Mouse (Mus musculus): ENCODE data around the gene Lrrc63. TPM values are rescaled to one million over a fixed set of nuclear protein-coding genes. Genes with fewer than 3 reads are reported as not detected.

Gene Lrrc63
- 0.03 and 0.04 TPM in 2 replicates for polyA plus RNA-seq (2012; rRNA removed)

DNA sequence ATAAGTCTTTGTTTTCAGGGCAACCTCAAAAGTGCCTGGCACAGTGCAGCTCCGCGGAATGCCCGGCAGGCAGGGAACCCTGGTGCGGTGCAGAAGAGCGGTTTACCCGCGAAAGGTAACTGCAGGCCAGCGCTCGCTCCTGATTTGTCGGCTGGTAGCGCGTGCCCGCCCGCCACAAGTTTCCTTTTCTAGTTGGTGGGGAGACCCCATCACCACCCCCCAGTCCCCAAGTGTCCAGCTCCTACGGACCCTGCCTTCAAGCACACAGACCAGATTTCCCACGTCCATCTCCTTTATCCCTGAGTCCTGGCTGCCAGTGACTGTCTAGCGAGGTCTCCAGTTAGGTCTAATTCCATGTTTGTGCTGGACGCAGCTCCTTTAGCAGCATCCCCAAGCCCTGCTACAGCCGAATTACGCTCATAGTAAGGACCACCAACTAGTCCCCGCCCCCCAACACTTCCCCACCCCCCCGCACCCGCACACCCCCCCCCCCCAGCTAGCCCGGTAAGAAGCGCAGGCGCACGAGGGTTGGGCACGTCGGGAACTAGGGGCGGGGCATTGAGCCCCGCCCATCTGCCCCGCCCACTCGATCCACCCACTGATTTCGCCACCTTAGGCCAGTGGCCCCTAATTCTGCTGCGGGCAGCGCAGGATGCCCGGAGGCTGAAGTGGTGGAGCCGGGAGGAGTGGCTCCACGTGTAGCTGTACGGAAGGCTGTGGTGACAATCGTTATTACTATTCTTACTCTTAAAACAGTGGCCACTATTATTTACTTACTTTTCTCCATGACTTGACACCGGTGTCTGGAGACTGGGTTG lies at the start of gene Lrrc63, which contains the start of gene Lcp1:
Lrrc63 (minus strand) TSS at position 381 of the 818 bp plus-strand sequence.
Lcp1 (plus strand) TSS at position 601 of the 818 bp plus-strand sequence.
- H3K4me1 ChIP-seq (ENCODE audit: control insufficient read depth, insufficient read depth, low read length) = peaks cover 16% of the 10 kb centered on the region
- TF ChIP-seq CTCF (IDR thresholded peaks at IDR 0.05; ENCODE audit: insufficient read depth, low read length) (no peak), POLR2A (IDR thresholded peaks at IDR 0.05; ENCODE audit: borderline replicate concordance, extremely low read depth, low read depth, low read length) (peak; percentile 74; the same call in 1 of the 2 replicates)
- peak; percentile 78 for DNase-seq
- H3K4me3 ChIP-seq (replicated peaks; ENCODE audit: extremely low read depth, low read depth, low read length) = peak within 1 kb of the TSS; percentile 84
- WGBS = under 1% methylated on average over 42 of the region's 42 CpGs

DNA sequence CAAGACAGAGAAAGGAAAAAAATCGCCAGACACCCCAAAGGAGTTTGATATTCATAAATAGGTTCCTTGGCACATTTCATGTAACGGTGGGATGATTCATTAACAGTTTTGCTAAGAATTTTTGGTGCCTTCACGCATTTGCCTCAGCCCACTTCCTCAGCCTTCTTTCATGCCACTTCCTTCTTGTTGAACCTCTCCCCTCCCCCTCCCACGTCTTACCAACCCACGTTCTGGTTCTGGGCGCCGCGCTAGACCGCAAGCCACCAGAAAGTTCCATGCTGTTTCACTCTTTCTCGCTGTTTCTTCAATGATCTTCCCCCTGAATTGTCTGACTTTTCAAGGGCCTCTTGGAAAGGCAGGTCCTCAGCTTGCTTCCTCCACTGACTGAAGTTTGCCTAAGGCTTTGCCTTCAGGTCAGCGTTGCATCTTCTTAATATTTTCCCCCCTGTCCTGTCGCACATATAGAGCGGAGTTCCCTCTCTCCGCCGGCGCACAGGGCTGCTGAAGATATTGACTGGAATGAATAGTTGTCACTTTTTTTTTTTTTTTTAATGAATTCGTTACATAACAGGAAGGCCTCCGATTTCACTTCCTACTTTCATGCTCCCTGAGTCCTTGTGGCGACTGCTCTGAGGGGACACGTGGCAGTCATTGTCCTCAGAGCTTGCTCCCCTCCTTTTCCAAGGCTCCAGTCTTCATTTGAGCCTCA lies 48.7 kb upstream of the Lrrc63 start:
- TF ChIP-seq POLR2A (IDR thresholded peaks at IDR 0.05; ENCODE audit: borderline replicate concordance, extremely low read depth, low read depth, low read length) (no peak), CTCF (IDR thresholded peaks at IDR 0.05; ENCODE audit: insufficient read depth, low read length) (no peak)
- 49% methylated on average over 20 of the region's 20 CpGs for WGBS
- DNase-seq = peak; percentile 38
- H3K4me3 ChIP-seq (replicated peaks; ENCODE audit: extremely low read depth, low read depth, low read length) = peak overlapping the region; percentile 53
- H3K4me1 ChIP-seq (ENCODE audit: control insufficient read depth, insufficient read depth, low read length) = peaks cover 11% of the 10 kb centered on the region

DNA sequence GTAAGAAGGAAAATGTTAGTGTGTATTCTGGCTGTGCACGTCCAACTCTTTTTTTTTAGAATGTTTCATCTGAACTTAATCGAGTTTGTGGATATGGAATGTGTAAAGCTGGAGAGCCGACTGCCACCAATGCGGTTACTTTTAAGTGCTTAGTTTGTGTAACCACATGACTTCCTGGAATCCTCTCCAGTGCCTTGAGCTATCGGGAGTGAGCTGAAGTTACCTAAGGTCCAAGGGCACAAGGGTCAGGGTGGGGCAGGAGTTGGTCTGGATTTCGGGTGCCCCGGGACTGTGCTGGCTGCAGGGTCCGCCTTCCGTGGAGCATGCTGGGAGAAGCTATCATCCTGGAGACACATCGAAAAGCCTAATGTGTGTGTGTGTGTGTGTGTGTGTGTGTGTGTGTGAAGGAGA lies 48.1 kb upstream of the Lrrc63 start:
- TF ChIP-seq CTCF (IDR thresholded peaks at IDR 0.05; ENCODE audit: insufficient read depth, low read length) (no peak), POLR2A (IDR thresholded peaks at IDR 0.05; ENCODE audit: borderline replicate concordance, extremely low read depth, low read depth, low read length) (no peak)
- peaks cover 15% of the 10 kb centered on the region for H3K4me1 ChIP-seq (ENCODE audit: control insufficient read depth, insufficient read depth, low read length)
- DNase-seq = peak; percentile 61
- 30% methylated on average over 10 of the region's 10 CpGs for WGBS
- peak overlapping the region; percentile 53 for H3K4me3 ChIP-seq (replicated peaks; ENCODE audit: extremely low read depth, low read depth, low read length)

DNA sequence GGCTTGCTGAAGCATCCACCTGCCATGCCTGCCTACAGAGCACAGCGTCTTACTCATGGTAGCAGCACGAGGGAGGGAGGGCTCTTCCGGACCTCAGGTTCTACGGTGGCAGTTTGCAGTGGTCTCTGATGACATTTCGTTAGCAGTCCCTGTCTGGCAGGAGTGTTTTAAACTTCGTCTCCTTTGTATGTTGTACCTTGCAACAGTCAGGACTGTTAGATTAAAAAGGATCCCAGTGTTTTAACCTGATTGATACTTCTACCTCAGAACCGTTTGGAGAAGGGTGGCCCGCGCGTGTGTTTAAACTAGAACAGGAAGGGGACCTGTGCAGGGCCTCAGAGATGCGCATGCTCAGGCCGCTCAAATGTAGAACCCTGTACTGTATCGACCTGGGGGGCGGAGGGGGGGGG lies 47.7 kb upstream of the Lrrc63 start:
- no peak; the same call in 1 of the 2 replicates for TF ChIP-seq POLR2A (IDR thresholded peaks at IDR 0.05; ENCODE audit: borderline replicate concordance, extremely low read depth, low read depth, low read length)
- TF ChIP-seq CTCF (IDR thresholded peaks at IDR 0.05; ENCODE audit: insufficient read depth, low read length) = no peak
- peak overlapping the region; percentile 64 for H3K4me3 ChIP-seq (replicated peaks; ENCODE audit: extremely low read depth, low read depth, low read length)
- peak; percentile 36 for DNase-seq
- 38% methylated on average over 14 of the region's 14 CpGs for WGBS
- H3K4me1 ChIP-seq (ENCODE audit: control insufficient read depth, insufficient read depth, low read length) = peaks cover 17% of the 10 kb centered on the region

DNA sequence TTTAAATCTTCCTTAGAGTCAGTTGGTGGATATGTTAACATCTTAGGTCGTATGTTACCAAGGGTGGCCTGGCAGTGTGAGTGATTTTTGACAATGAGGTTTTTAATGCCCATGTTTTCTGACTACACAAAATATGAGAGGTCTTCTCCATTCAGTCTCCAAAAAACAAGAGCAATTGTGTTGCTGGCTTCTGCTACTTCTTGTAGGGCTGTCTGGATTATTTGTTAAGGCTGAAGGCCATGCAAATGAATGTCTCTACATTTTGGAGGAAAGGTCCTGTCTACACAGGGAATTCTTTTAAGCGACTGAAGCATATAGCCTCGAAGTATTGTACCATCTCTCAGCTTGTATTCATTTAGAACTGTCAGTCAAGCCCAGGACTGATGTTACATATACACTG lies 46.7 kb upstream of the Lrrc63 start:
- Histone ChIP-seq H3K4me1 (ENCODE audit: control insufficient read depth, insufficient read depth, low read length) (peaks cover 22% of the 10 kb centered on the region), H3K4me3 (replicated peaks; ENCODE audit: extremely low read depth, low read depth, low read length) (peak overlapping the region; percentile 28)
- DNase-seq = no peak
- 77% methylated on average over 3 of the region's 3 CpGs for WGBS
- TF ChIP-seq CTCF (IDR thresholded peaks at IDR 0.05; ENCODE audit: insufficient read depth, low read length) (no peak), POLR2A (IDR thresholded peaks at IDR 0.05; ENCODE audit: borderline replicate concordance, extremely low read depth, low read depth, low read length) (no peak)

DNA sequence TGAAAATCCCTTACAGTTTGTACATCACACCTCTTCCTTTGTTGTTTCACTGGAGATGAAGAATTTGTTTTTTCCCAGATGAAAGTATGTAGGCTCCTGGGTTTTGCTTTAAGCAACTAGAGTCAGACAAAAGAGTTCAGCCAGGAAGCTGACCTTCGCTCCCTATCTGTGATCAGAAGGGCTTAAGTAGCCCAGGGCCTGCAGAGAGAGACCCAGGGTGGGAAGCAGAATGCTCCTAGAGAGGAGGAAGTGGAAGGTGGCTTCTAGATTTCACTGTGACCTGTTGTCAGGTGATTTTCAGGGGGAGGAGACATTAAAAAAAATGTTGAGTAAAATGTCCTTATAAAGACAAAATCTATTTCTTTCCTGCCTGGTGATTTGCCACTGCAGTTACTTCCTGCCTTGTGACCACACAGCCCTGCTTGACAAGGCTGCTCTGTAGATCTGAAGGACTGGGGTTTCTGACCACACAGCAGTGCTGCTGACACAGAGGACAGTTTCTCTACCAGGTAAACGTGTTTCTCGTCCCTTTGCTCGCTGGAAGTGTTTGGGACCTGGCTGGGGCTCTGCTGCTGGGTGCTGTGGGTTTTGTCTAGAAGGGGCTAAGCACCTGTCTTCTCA lies 45.9 kb upstream of the Lrrc63 start:
- 40% methylated on average over 4 of the region's 4 CpGs for WGBS
- TF ChIP-seq POLR2A (IDR thresholded peaks at IDR 0.05; ENCODE audit: borderline replicate concordance, extremely low read depth, low read depth, low read length) (peak; percentile 51; the same call in 1 of the 2 replicates), CTCF (IDR thresholded peaks at IDR 0.05; ENCODE audit: insufficient read depth, low read length) (no peak)
- DNase-seq = peak; percentile 39
- Histone ChIP-seq H3K4me3 (replicated peaks; ENCODE audit: extremely low read depth, low read depth, low read length) (peak overlapping the region; percentile 37), H3K4me1 (ENCODE audit: control insufficient read depth, insufficient read depth, low read length) (peaks cover 22% of the 10 kb centered on the region)

DNA sequence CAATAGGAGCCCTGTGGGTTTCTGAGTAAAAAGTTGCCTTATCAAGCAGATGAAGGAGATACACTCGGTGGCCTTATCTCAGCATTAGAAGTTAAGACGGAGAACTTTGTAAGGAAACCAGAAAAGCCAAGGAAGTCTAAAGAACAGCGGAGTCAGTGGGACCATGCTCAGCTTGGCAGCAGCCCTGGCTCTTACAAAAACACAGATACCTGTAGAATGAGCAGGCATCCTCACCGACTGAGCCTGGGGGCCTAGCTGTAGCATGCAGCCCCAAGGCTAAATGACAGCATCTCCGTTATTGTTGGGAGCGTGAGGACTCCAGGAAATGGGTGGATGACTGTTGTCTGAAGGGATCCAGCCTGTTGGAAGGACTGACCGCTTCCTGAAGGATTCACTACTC lies 45.1 kb upstream of the Lrrc63 start:
- no peak for DNase-seq
- WGBS = 51% methylated on average over 7 of the region's 7 CpGs
- TF ChIP-seq CTCF (IDR thresholded peaks at IDR 0.05; ENCODE audit: insufficient read depth, low read length) = no peak
- no peak for TF ChIP-seq POLR2A (IDR thresholded peaks at IDR 0.05; ENCODE audit: borderline replicate concordance, extremely low read depth, low read depth, low read length)
- Histone ChIP-seq H3K4me3 (replicated peaks; ENCODE audit: extremely low read depth, low read depth, low read length) (no peak overlapping the region), H3K4me1 (ENCODE audit: control insufficient read depth, insufficient read depth, low read length) (peaks cover 22% of the 10 kb centered on the region)

DNA sequence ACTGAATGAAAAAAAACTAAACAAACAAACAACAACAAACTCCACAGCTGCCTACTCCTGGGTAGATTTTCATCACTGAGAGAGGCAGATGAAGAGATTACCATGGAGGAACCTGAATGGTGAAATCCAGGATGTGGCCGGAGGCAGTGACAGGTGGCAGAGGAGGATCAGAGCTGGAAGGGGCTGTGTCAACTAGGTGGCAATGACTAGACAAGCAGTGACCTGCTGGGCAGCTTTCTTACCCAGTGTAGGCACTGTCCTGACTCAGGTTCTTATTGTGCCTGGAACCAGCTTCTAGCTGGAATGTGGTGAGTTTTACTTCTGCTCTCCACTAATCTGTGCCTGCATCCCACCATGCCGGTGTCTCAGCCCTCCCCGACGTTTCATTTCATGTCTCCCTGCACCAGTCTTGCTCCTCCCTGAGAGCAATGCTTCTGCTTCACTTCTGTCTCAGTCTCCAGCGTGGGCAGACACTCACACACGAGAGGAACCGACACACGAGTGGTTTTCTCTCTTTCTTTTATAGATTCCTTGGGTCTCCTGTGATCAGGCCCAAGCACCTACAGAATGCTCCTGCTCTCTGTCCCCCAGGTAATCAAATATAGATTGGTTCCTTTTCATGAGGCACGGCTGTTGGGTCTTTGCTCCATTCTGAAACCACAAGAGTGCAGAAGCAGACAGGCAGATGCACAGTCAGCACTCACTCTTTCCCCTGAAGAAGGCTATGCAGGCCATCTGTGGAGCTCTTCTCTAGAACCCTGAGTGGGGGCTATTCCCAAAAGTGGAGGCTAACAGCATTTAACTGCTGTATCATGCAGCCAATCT lies 44.3 kb upstream of the Lrrc63 start:
- 77% methylated on average over 9 of the region's 9 CpGs for WGBS
- H3K4me1 ChIP-seq (ENCODE audit: control insufficient read depth, insufficient read depth, low read length) = peaks cover 19% of the 10 kb centered on the region
- no peak overlapping the region for H3K4me3 ChIP-seq (replicated peaks; ENCODE audit: extremely low read depth, low read depth, low read length)
- no peak for DNase-seq
- no peak for TF ChIP-seq CTCF (IDR thresholded peaks at IDR 0.05; ENCODE audit: insufficient read depth, low read length)
- no peak for TF ChIP-seq POLR2A (IDR thresholded peaks at IDR 0.05; ENCODE audit: borderline replicate concordance, extremely low read depth, low read depth, low read length)

Data from lung, adult 2 months (tissue).